Mouse (Mus musculus) MEL (cell line): ENCODE measurements around the gene Fyn. TPM values are rescaled to one million over a fixed set of nuclear protein-coding genes. Genes with fewer than 3 reads are reported as not detected.

ENCODE experiments used
- DNase-seq: peaks from one replicate; pipeline ENCODE4 v3.0.0; 2011; ENCODE audit warnings: low read depth, low spot score
- H3K27ac ChIP-seq: 2 replicates; pipeline ENCODE4 v1.5.1; 2012; ENCODE audit warnings: low read depth, mild to moderate bottlenecking, control low read depth, low read length, moderate library complexity; ENCODE audit not compliant: control insufficient read depth
- H3K27me3 ChIP-seq, 2 experiments: fragments of 150-350 bp in 1 of 2; sonication (generic) in 1 of 2; 2 replicates each; pipeline ENCODE4 v1.6.1; 2012; ENCODE audit warnings: low read length in 2 of 2, mild to moderate bottlenecking in 2 of 2, improper control_type of control experiment in 1 of 2, moderate library complexity in 1 of 2; ENCODE audit not compliant: insufficient read depth in 2 of 2, control insufficient read depth in 1 of 2
- H3K36me3 ChIP-seq, 2 experiments: 2 replicates each; pipeline ENCODE4 v1.6.1; 2012 to 2014; ENCODE audit warnings: low read length in 2 of 2, improper control_type of control experiment in 1 of 2, inconsistent platforms in 1 of 2, mild to moderate bottlenecking in 1 of 2; ENCODE audit not compliant: insufficient read depth in 2 of 2, control insufficient read depth in 1 of 2
- H3K4me1 ChIP-seq, 2 experiments: fragments of 150-350 bp in 1 of 2; sonication (generic) in 1 of 2; 2 replicates each; pipeline ENCODE4 v1.6.1; 2012; ENCODE audit warnings: low read length in 2 of 2, improper control_type of control experiment in 1 of 2, mild to moderate bottlenecking in 1 of 2; ENCODE audit not compliant: insufficient read depth in 2 of 2, control insufficient read depth in 1 of 2
- H3K4me3 ChIP-seq, 2 experiments: fragments of 150-350 bp in 1 of 2; sonication (generic) in 1 of 2; 2 replicates each; pipeline ENCODE4 v1.5.1; 2012; ENCODE audit warnings: low read depth in 2 of 2, low read length in 2 of 2, mild to moderate bottlenecking in 2 of 2, moderate library complexity in 2 of 2, control low read depth in 1 of 2, improper control_type of control experiment in 1 of 2; ENCODE audit not compliant: control insufficient read depth in 1 of 2, insufficient read depth in 1 of 2
- H3K79me2 ChIP-seq: 2 replicates; pipeline ENCODE4 v1.6.1; 2012; ENCODE audit warnings: mild to moderate bottlenecking, low read length, moderate library complexity; ENCODE audit not compliant: control insufficient read depth, poor library complexity, insufficient read depth
- H3K9ac ChIP-seq: 2 replicates; pipeline ENCODE4 v1.6.1; 2012; ENCODE audit warnings: low read depth, mild to moderate bottlenecking, control low read depth, low read length, moderate library complexity; ENCODE audit not compliant: control insufficient read depth, poor library complexity, severe bottlenecking
- H3K9me3 ChIP-seq: fragments of 150-350 bp; sonication (generic); replicated peaks from 2 replicates; pipeline ENCODE4 v1.6.1; 2012; ENCODE audit warnings: mild to moderate bottlenecking, low read length, improper control_type of control experiment, moderate library complexity; ENCODE audit not compliant: insufficient read depth
- BHLHE40 ChIP-seq: IDR thresholded peaks from 2 replicates; pipeline ENCODE4 v1.6.1; 2012; ENCODE audit warnings: low read depth, mild to moderate bottlenecking, inconsistent platforms, low read length, improper control_type of control experiment, borderline replicate concordance
- CHD1 ChIP-seq: IDR thresholded peaks from 2 replicates; pipeline ENCODE4 v1.6.1; 2012; ENCODE audit warnings: low read depth, mild to moderate bottlenecking, inconsistent platforms, low read length, improper control_type of control experiment
- CHD2 ChIP-seq: IDR thresholded peaks from 2 replicates; pipeline ENCODE4 v1.6.1; 2011; ENCODE audit warnings: low read length, improper control_type of control experiment
- E2F4 ChIP-seq: IDR thresholded peaks from 2 replicates; pipeline ENCODE4 v1.6.1; 2011; ENCODE audit warnings: low read depth, low read length, improper control_type of control experiment, borderline replicate concordance
- ELF1 ChIP-seq: IDR thresholded peaks from 2 replicates; pipeline ENCODE4 v1.6.1; 2014; ENCODE audit warnings: low read depth, mild to moderate bottlenecking, inconsistent platforms, low read length, improper control_type of control experiment, moderate library complexity
- ETS1 ChIP-seq: IDR thresholded peaks from 2 replicates; pipeline ENCODE4 v1.6.1; 2012; ENCODE audit warnings: low read depth, mild to moderate bottlenecking, inconsistent platforms, low read length, improper control_type of control experiment, moderate library complexity
- GABPA ChIP-seq: IDR thresholded peaks from 2 replicates; pipeline ENCODE4 v1.6.1; 2012; ENCODE audit warnings: low read depth, mild to moderate bottlenecking, inconsistent platforms, low read length, improper control_type of control experiment, moderate library complexity
- GATA1 ChIP-seq: IDR thresholded peaks from 2 replicates; pipeline ENCODE4 v1.6.1; 2011; ENCODE audit warnings: low read depth, low read length, improper control_type of control experiment
- HCFC1 ChIP-seq: IDR thresholded peaks from 2 replicates; pipeline ENCODE4 v1.6.1; 2012; ENCODE audit warnings: low read depth, mild to moderate bottlenecking, inconsistent platforms, low read length, improper control_type of control experiment, moderate library complexity
- JUND ChIP-seq: IDR thresholded peaks from 2 replicates; pipeline ENCODE4 v1.6.1; 2011; ENCODE audit warnings: low read depth, mild to moderate bottlenecking, improper control_type of control experiment, low read length
- KAT2A ChIP-seq: conservative IDR thresholded peaks from 2 replicates; pipeline ENCODE4 v1.6.1; 2012; ENCODE audit warnings: low read depth, low read length, improper control_type of control experiment, inconsistent platforms
- MAX ChIP-seq: IDR thresholded peaks from 2 replicates; pipeline ENCODE4 v1.6.1; 2011; ENCODE audit warnings: low read length, improper control_type of control experiment
- MAZ ChIP-seq: IDR thresholded peaks from 2 replicates; pipeline ENCODE4 v1.6.1; 2012; ENCODE audit warnings: low read depth, mild to moderate bottlenecking, inconsistent platforms, low read length, improper control_type of control experiment
- MXI1 ChIP-seq: IDR thresholded peaks from 2 replicates; pipeline ENCODE4 v1.6.1; 2011; ENCODE audit warnings: mild to moderate bottlenecking, low read depth, low read length, improper control_type of control experiment
- MYB ChIP-seq: IDR thresholded peaks from 2 replicates; pipeline ENCODE4 v1.6.1; 2011; ENCODE audit warnings: mild to moderate bottlenecking, low read depth, low read length, improper control_type of control experiment
- MYC ChIP-seq: IDR thresholded peaks from 2 replicates; pipeline ENCODE4 v1.6.1; 2011; ENCODE audit warnings: low read depth, mild to moderate bottlenecking, low read length, improper control_type of control experiment, moderate library complexity
- NELFE ChIP-seq: IDR thresholded peaks from 2 replicates; pipeline ENCODE4 v1.6.1; 2011; ENCODE audit warnings: low read depth, low read length, improper control_type of control experiment
- POLR2AphosphoS2 ChIP-seq: IDR thresholded peaks from 2 replicates; pipeline ENCODE4 v1.6.1; 2011; ENCODE audit warnings: low read length, improper control_type of control experiment
- SIN3A ChIP-seq: IDR thresholded peaks from 2 replicates; pipeline ENCODE4 v1.6.1; 2012; ENCODE audit warnings: low read length, improper control_type of control experiment, inconsistent platforms
- SMC3 ChIP-seq: IDR thresholded peaks from 2 replicates; pipeline ENCODE4 v1.6.1; 2011; ENCODE audit warnings: low read depth, low read length, improper control_type of control experiment
- TAL1 ChIP-seq: IDR thresholded peaks from 2 replicates; pipeline ENCODE4 v1.6.1; 2012; ENCODE audit warnings: mild to moderate bottlenecking, inconsistent platforms, low read length, moderate library complexity, mixed read lengths
- TBP ChIP-seq: IDR thresholded peaks from 2 replicates; pipeline ENCODE4 v1.8.0; 2011; ENCODE audit warnings: low read depth, low read length, improper control_type of control experiment
- TCF12 ChIP-seq: IDR thresholded peaks from 2 replicates; pipeline ENCODE4 v1.6.1; 2014; ENCODE audit warnings: low read depth, mild to moderate bottlenecking, inconsistent platforms, low read length, improper control_type of control experiment, moderate library complexity
- UBTF ChIP-seq: IDR thresholded peaks from 2 replicates; pipeline ENCODE4 v1.6.1; 2012; ENCODE audit warnings: low read depth, mild to moderate bottlenecking, inconsistent platforms, low read length, improper control_type of control experiment, moderate library complexity, borderline replicate concordance; ENCODE audit not compliant: insufficient read depth
- USF1 ChIP-seq: IDR thresholded peaks from 2 replicates; pipeline ENCODE4 v1.6.1; 2014; ENCODE audit warnings: low read depth, mild to moderate bottlenecking, inconsistent platforms, low read length, improper control_type of control experiment, moderate library complexity
- ZNF384 ChIP-seq: IDR thresholded peaks from 2 replicates; pipeline ENCODE4 v1.6.1; 2012; ENCODE audit warnings: low read depth, mild to moderate bottlenecking, inconsistent platforms, low read length, improper control_type of control experiment
- polyA plus RNA-seq, 2 experiments: library from polyadenylated mRNA; stranded (reverse) in 1 of 2; unstranded in 1 of 2; fragments of >175 nt in 1 of 2; fragments of >200 nt in 1 of 2; gene quantifications; 2 replicates each; pipeline versions ENCODE4 v1.2.1 to v1.2.4; 2012; ENCODE audit warnings: low replicate concordance in 2 of 2, low read depth in 1 of 2; ENCODE audit not compliant: insufficient read length in 2 of 2, insufficient read depth in 1 of 2, missing spikeins in 1 of 2
- total RNA-seq: library from RNA; depleted of rRNA; stranded (reverse); fragments of 300-350 nt; gene quantifications from 2 replicates; pipeline ENCODE4 v1.2.3, GENCODE M21; 2012

The Fyn gene
- total and polyA plus RNA-seq, 3 experiments, result 0.03 TPM; not detected in 2

DNA sequence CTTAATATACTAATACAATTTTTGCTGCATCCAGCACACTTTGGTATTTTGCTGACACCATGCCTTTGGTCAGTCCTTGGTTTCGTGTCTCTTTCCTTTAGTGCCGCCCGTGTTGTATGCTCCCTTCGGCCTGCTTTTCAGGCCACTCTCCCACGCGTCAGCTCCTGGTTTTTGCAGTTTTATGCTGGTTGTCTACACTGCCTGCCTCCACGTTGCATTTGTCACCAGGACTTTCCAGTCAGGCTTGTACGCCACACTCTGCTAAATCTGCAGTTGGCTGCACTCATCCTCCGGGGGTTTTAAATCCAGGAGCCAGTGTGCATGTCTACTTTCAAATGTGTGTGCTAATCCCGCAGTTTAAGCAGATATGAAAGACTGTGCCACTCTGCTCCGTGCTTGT lies 18.9 kb downstream of the Fyn start:
- no peak overlapping the region for H3K27ac ChIP-seq
- no peaks in the 10 kb centered on the region for H3K27me3 ChIP-seq
- H3K4me3 ChIP-seq, result no peak overlapping the region
- no peak overlapping the region for H3K9ac ChIP-seq
- no peaks in the 10 kb centered on the region for H3K79me2 ChIP-seq
- no peak for TF ChIP-seq UBTF
- TF ChIP-seq TAL1, result no peak
- TF ChIP-seq BHLHE40, result no peak
- no peak for TF ChIP-seq JUND
- TF ChIP-seq ETS1, result no peak
- TF ChIP-seq NELFE, result no peak
- TF ChIP-seq USF1, result no peak
- TF ChIP-seq SIN3A, result no peak
- no peak for TF ChIP-seq CHD1
- TF ChIP-seq ZNF384, result no peak
- TF ChIP-seq MYB, result no peak
- no peak for TF ChIP-seq MAX
- no peak for TF ChIP-seq HCFC1
- TF ChIP-seq MXI1, result no peak
- no peaks in the 10 kb centered on the region for H3K9me3 ChIP-seq
- no peak for DNase-seq
- H3K36me3 ChIP-seq, result no peaks in the 10 kb centered on the region
- no peaks in the 10 kb centered on the region for H3K4me1 ChIP-seq

- no peak for DNase-seq
- H3K9ac ChIP-seq, result no peak overlapping the region
- no peaks in the 10 kb centered on the region for H3K9me3 ChIP-seq
- no peaks in the 10 kb centered on the region for H3K4me1 ChIP-seq
- H3K27ac ChIP-seq, result no peak overlapping the region
- H3K4me3 ChIP-seq, result no peak overlapping the region
- no peak for TF ChIP-seq MAZ
- no peak for TF ChIP-seq NELFE
- no peak for TF ChIP-seq POLR2AphosphoS2
- no peak for TF ChIP-seq SMC3
- no peak for TF ChIP-seq ZNF384
- TF ChIP-seq MAX, result no peak
- no peak for TF ChIP-seq MYC
- no peak for TF ChIP-seq GABPA
- no peak for TF ChIP-seq CHD1
- TF ChIP-seq E2F4, result no peak
- TF ChIP-seq SIN3A, result no peak
- TF ChIP-seq CHD2, result no peak
- no peak for TF ChIP-seq TBP
- TF ChIP-seq ELF1, result no peak
- no peak for TF ChIP-seq KAT2A
- no peak for TF ChIP-seq GATA1
- TF ChIP-seq TCF12, result no peak
- TF ChIP-seq, all 39 proteins: peak for 0
- no peaks in the 10 kb centered on the region for H3K27me3 ChIP-seq
- no peaks in the 10 kb centered on the region for H3K79me2 ChIP-seq
- H3K36me3 ChIP-seq, result no peaks in the 10 kb centered on the region
Observed at GRCm38 (mm10) chr10:39388144-39388543, 19.5 kb downstream of the Fyn start.
